Mouse (Mus musculus) MEL (cell line): ENCODE data around the gene Gpr45. TPM values are rescaled to one million over a fixed set of nuclear protein-coding genes. Genes with fewer than 3 reads are reported as not detected.

Experiments
- DNase-seq: peaks from one replicate; pipeline ENCODE4 v3.0.0; 2011; ENCODE audit warnings: low read depth, low spot score
- H3K27ac ChIP-seq: 2 replicates; pipeline ENCODE4 v1.5.1; 2012; ENCODE audit warnings: low read depth, mild to moderate bottlenecking, control low read depth, low read length, moderate library complexity; ENCODE audit not compliant: control insufficient read depth
- H3K27me3 ChIP-seq, 2 experiments: fragments of 150-350 bp in 1 of 2; sonication (generic) in 1 of 2; 2 replicates each; pipeline ENCODE4 v1.6.1; 2012; ENCODE audit warnings: low read length in 2 of 2, mild to moderate bottlenecking in 2 of 2, improper control_type of control experiment in 1 of 2, moderate library complexity in 1 of 2; ENCODE audit not compliant: insufficient read depth in 2 of 2, control insufficient read depth in 1 of 2
- H3K36me3 ChIP-seq, 2 experiments: 2 replicates each; pipeline ENCODE4 v1.6.1; 2012 to 2014; ENCODE audit warnings: low read length in 2 of 2, improper control_type of control experiment in 1 of 2, inconsistent platforms in 1 of 2, mild to moderate bottlenecking in 1 of 2; ENCODE audit not compliant: insufficient read depth in 2 of 2, control insufficient read depth in 1 of 2
- H3K4me1 ChIP-seq, 2 experiments: fragments of 150-350 bp in 1 of 2; sonication (generic) in 1 of 2; 2 replicates each; pipeline ENCODE4 v1.6.1; 2012; ENCODE audit warnings: low read length in 2 of 2, improper control_type of control experiment in 1 of 2, mild to moderate bottlenecking in 1 of 2; ENCODE audit not compliant: insufficient read depth in 2 of 2, control insufficient read depth in 1 of 2
- H3K4me3 ChIP-seq, 2 experiments: fragments of 150-350 bp in 1 of 2; sonication (generic) in 1 of 2; 2 replicates each; pipeline ENCODE4 v1.5.1; 2012; ENCODE audit warnings: low read depth in 2 of 2, low read length in 2 of 2, mild to moderate bottlenecking in 2 of 2, moderate library complexity in 2 of 2, control low read depth in 1 of 2, improper control_type of control experiment in 1 of 2; ENCODE audit not compliant: control insufficient read depth in 1 of 2, insufficient read depth in 1 of 2
- H3K79me2 ChIP-seq: 2 replicates; pipeline ENCODE4 v1.6.1; 2012; ENCODE audit warnings: mild to moderate bottlenecking, low read length, moderate library complexity; ENCODE audit not compliant: control insufficient read depth, poor library complexity, insufficient read depth
- H3K9ac ChIP-seq: 2 replicates; pipeline ENCODE4 v1.6.1; 2012; ENCODE audit warnings: low read depth, mild to moderate bottlenecking, control low read depth, low read length, moderate library complexity; ENCODE audit not compliant: control insufficient read depth, poor library complexity, severe bottlenecking
- H3K9me3 ChIP-seq: fragments of 150-350 bp; sonication (generic); replicated peaks from 2 replicates; pipeline ENCODE4 v1.6.1; 2012; ENCODE audit warnings: mild to moderate bottlenecking, low read length, improper control_type of control experiment, moderate library complexity; ENCODE audit not compliant: insufficient read depth
- BHLHE40 ChIP-seq: IDR thresholded peaks from 2 replicates; pipeline ENCODE4 v1.6.1; 2012; ENCODE audit warnings: low read depth, mild to moderate bottlenecking, inconsistent platforms, low read length, improper control_type of control experiment, borderline replicate concordance
- CTCF ChIP-seq, 3 experiments: IDR thresholded peaks in 2 of 3; conservative IDR thresholded peaks in 1 of 3; 2 replicates each; pipeline ENCODE4 v1.5.1; 2011 to 2012; ENCODE audit warnings: low read length in 3 of 3, low read depth in 2 of 3, mild to moderate bottlenecking in 2 of 3, improper control_type of control experiment in 1 of 3, inconsistent platforms in 1 of 3, mixed read lengths in 1 of 3, moderate library complexity in 1 of 3; ENCODE audit not compliant: control insufficient read depth in 1 of 3, insufficient read depth in 1 of 3, poor library complexity in 1 of 3, severe bottlenecking in 1 of 3
- ELF1 ChIP-seq: IDR thresholded peaks from 2 replicates; pipeline ENCODE4 v1.6.1; 2014; ENCODE audit warnings: low read depth, mild to moderate bottlenecking, inconsistent platforms, low read length, improper control_type of control experiment, moderate library complexity
- GATA1 ChIP-seq: IDR thresholded peaks from 2 replicates; pipeline ENCODE4 v1.6.1; 2011; ENCODE audit warnings: low read depth, low read length, improper control_type of control experiment
- JUND ChIP-seq: IDR thresholded peaks from 2 replicates; pipeline ENCODE4 v1.6.1; 2011; ENCODE audit warnings: low read depth, mild to moderate bottlenecking, improper control_type of control experiment, low read length
- MAFK ChIP-seq: IDR thresholded peaks from 2 replicates; pipeline ENCODE4 v1.6.1; 2011; ENCODE audit warnings: low read depth, mild to moderate bottlenecking, low read length, improper control_type of control experiment, borderline replicate concordance
- MAZ ChIP-seq: IDR thresholded peaks from 2 replicates; pipeline ENCODE4 v1.6.1; 2012; ENCODE audit warnings: low read depth, mild to moderate bottlenecking, inconsistent platforms, low read length, improper control_type of control experiment
- MXI1 ChIP-seq: IDR thresholded peaks from 2 replicates; pipeline ENCODE4 v1.6.1; 2011; ENCODE audit warnings: mild to moderate bottlenecking, low read depth, low read length, improper control_type of control experiment
- POLR2AphosphoS5 ChIP-seq: IDR thresholded peaks from 2 replicates; pipeline ENCODE4 v1.6.1; 2012; ENCODE audit warnings: low read depth, borderline replicate concordance, mild to moderate bottlenecking, inconsistent platforms, low read length, moderate library complexity, mixed read lengths
- RAD21 ChIP-seq: IDR thresholded peaks from 2 replicates; pipeline ENCODE4 v1.6.1; 2011; ENCODE audit warnings: mild to moderate bottlenecking, low read depth, low read length, improper control_type of control experiment
- RCOR1 ChIP-seq: IDR thresholded peaks from 2 replicates; pipeline ENCODE4 v1.6.1; 2012; ENCODE audit warnings: low read depth, mild to moderate bottlenecking, inconsistent platforms, low read length, improper control_type of control experiment
- SIN3A ChIP-seq: IDR thresholded peaks from 2 replicates; pipeline ENCODE4 v1.6.1; 2012; ENCODE audit warnings: low read length, improper control_type of control experiment, inconsistent platforms
- SMC3 ChIP-seq: IDR thresholded peaks from 2 replicates; pipeline ENCODE4 v1.6.1; 2011; ENCODE audit warnings: low read depth, low read length, improper control_type of control experiment
- TBP ChIP-seq: IDR thresholded peaks from 2 replicates; pipeline ENCODE4 v1.8.0; 2011; ENCODE audit warnings: low read depth, low read length, improper control_type of control experiment
- USF1 ChIP-seq: IDR thresholded peaks from 2 replicates; pipeline ENCODE4 v1.6.1; 2014; ENCODE audit warnings: low read depth, mild to moderate bottlenecking, inconsistent platforms, low read length, improper control_type of control experiment, moderate library complexity
- USF2 ChIP-seq, 2 experiments: IDR thresholded peaks; 2 replicates each; pipeline ENCODE4 v1.6.1; 2011 to 2012; ENCODE audit warnings: improper control_type of control experiment in 2 of 2, low read length in 2 of 2, borderline replicate concordance in 1 of 2, inconsistent platforms in 1 of 2, low read depth in 1 of 2, mild to moderate bottlenecking in 1 of 2; ENCODE audit not compliant: insufficient read depth in 1 of 2
- ZC3H11A ChIP-seq: IDR thresholded peaks from 2 replicates; pipeline ENCODE4 v1.6.1; 2012; ENCODE audit warnings: low read depth, mild to moderate bottlenecking, inconsistent platforms, low read length, improper control_type of control experiment
- ZKSCAN1 ChIP-seq: IDR thresholded peaks from 2 replicates; pipeline ENCODE4 v1.6.1; 2012; ENCODE audit warnings: low read depth, mild to moderate bottlenecking, inconsistent platforms, low read length, improper control_type of control experiment, moderate library complexity
- ZMIZ1 ChIP-seq: IDR thresholded peaks from 2 replicates; pipeline ENCODE4 v1.6.1; 2012; ENCODE audit warnings: low read depth, mild to moderate bottlenecking, inconsistent platforms, low read length, improper control_type of control experiment, moderate library complexity
- ZNF384 ChIP-seq: IDR thresholded peaks from 2 replicates; pipeline ENCODE4 v1.6.1; 2012; ENCODE audit warnings: low read depth, mild to moderate bottlenecking, inconsistent platforms, low read length, improper control_type of control experiment
- polyA plus RNA-seq, 2 experiments: library from polyadenylated mRNA; stranded (reverse) in 1 of 2; unstranded in 1 of 2; fragments of >175 nt in 1 of 2; fragments of >200 nt in 1 of 2; gene quantifications; 2 replicates each; pipeline versions ENCODE4 v1.2.1 to v1.2.4; 2012; ENCODE audit warnings: low replicate concordance in 2 of 2, low read depth in 1 of 2; ENCODE audit not compliant: insufficient read length in 2 of 2, insufficient read depth in 1 of 2, missing spikeins in 1 of 2
- total RNA-seq: library from RNA; depleted of rRNA; stranded (reverse); fragments of 300-350 nt; gene quantifications from 2 replicates; pipeline ENCODE4 v1.2.3, GENCODE M21; 2012

Gene Gpr45
- total and polyA plus RNA-seq, 3 experiments: not detected

- no peak overlapping the region for H3K27ac ChIP-seq
- no peak overlapping the region for H3K4me3 ChIP-seq
- no peak for DNase-seq
- H3K9ac ChIP-seq: no peak overlapping the region
- no peaks in the 10 kb centered on the region for H3K4me1 ChIP-seq
- no peaks in the 10 kb centered on the region; a peak in 1 of 4 replicates for H3K36me3 ChIP-seq
- TF ChIP-seq USF2 (IDR thresholded peaks at IDR 0.05; ENCODE audit: borderline replicate concordance in 1 of 2, insufficient read depth in 1 of 2, low read depth in 1 of 2, low read length in 2 of 2) (no peak), JUND (no peak), TBP (no peak), BHLHE40 (no peak), ELF1 (no peak), POLR2AphosphoS5 (no peak), MXI1 (no peak), MAFK (no peak), MAZ (no peak), GATA1 (no peak), SIN3A (no peak), ZNF384 (no peak), CTCF (IDR thresholded peaks at IDR 0.05 in 2 of 3, conservative IDR thresholded peaks at IDR 0.05 in 1 of 3; ENCODE audit: control insufficient read depth in 1 of 3, insufficient read depth in 1 of 3, low read depth in 2 of 3, low read length in 3 of 3, poor library complexity in 1 of 3, severe bottlenecking in 1 of 3) (no peak), RCOR1 (no peak), ZMIZ1 (no peak), ZKSCAN1 (no peak)
- H3K9me3 ChIP-seq: no peaks in the 10 kb centered on the region
- no peaks in the 10 kb centered on the region for H3K79me2 ChIP-seq
- no peaks in the 10 kb centered on the region for H3K27me3 ChIP-seq
These were observed 45.5 kb upstream of the Gpr45 start for GRCm38 (mm10) chr1:42907153-42907552.

DNA sequence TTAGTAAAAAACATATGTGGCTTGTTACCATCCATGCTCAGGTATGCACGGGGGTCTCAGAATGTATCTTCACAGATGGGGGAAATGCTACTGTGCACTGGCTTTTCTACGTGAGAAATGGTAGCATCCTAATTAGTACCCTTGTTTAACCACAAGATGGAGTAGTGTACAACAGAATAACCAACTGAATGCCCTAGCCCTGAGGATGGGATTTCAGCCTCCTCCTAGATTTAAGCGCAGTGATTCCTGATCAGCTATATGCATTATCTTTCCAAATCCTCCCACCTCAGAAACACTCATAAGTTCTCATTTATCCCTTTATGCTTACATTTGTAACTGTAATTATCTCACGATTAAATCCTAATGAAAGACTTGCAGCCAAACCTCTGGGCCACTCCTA lies 37.6 kb upstream of the Gpr45 start:
- DNase-seq: peak; percentile 30
- no peak overlapping the region for H3K4me3 ChIP-seq
- TF ChIP-seq ZC3H11A (peak; percentile 46; the same call in 1 of the 2 replicates), POLR2AphosphoS5 (no peak), CTCF (IDR thresholded peaks at IDR 0.05 in 2 of 3, conservative IDR thresholded peaks at IDR 0.05 in 1 of 3; ENCODE audit: control insufficient read depth in 1 of 3, insufficient read depth in 1 of 3, low read depth in 2 of 3, low read length in 3 of 3, poor library complexity in 1 of 3, severe bottlenecking in 1 of 3) (peak in 2 of 3 experiments; percentile 52 to 68; a peak in 4 of 6 replicates), SMC3 (peak; percentile 69), RAD21 (peak; percentile 81), USF1 (no peak)
- H3K9me3 ChIP-seq: no peaks in the 10 kb centered on the region
- no peaks in the 10 kb centered on the region for H3K4me1 ChIP-seq
- no peaks in the 10 kb centered on the region for H3K79me2 ChIP-seq
- H3K36me3 ChIP-seq: no peaks in the 10 kb centered on the region
- H3K27me3 ChIP-seq: no peaks in the 10 kb centered on the region
- no peak overlapping the region for H3K27ac ChIP-seq
- no peak overlapping the region for H3K9ac ChIP-seq
